Mouse (Mus musculus) hindbrain, embryonic 11.5 days (tissue): ENCODE measurements around the gene Sds. TPM values are rescaled to one million over a fixed set of nuclear protein-coding genes. Genes with fewer than 3 reads are reported as not detected.
"Not testable (repeated sequence)": the region's sequence is repeated elsewhere in the genome, so short reads cannot be mapped to it uniquely, and the experiment has no call there.

Experiments
- ATAC-seq: fragments of 200-750 bp; cut with Nextera tagmentation; 2 replicates; pipeline ENCODE4 v1.8.0; 2017; ENCODE audit warnings: mild to moderate bottlenecking, moderate TSS enrichment, moderate library complexity; ENCODE audit not compliant: low FRiP score
- DNase-seq: peaks from one replicate; pipeline ENCODE4 v3.0.0-alpha.2; 2015; ENCODE audit warnings: low spot score
- H3K27ac ChIP-seq: fragments of 300-500 bp; sonication (generic); 2 replicates; pipeline ENCODE4 v1.5.1; 2014; ENCODE audit warnings: mild to moderate bottlenecking, low read depth, low read length
- H3K27me3 ChIP-seq: fragments of 300-500 bp; sonication (generic); 2 replicates; pipeline ENCODE4 v1.6.1; 2014; ENCODE audit warnings: mild to moderate bottlenecking, low read length, moderate library complexity, mixed read lengths; ENCODE audit not compliant: control insufficient read depth, insufficient read depth
- H3K36me3 ChIP-seq: fragments of 300-500 bp; sonication (generic); 2 replicates; pipeline ENCODE4 v1.6.1; 2014; ENCODE audit warnings: mild to moderate bottlenecking, low read length, moderate library complexity, mixed read lengths; ENCODE audit not compliant: control insufficient read depth, insufficient read depth
- H3K4me1 ChIP-seq: fragments of 300-500 bp; sonication (generic); replicated peaks from 2 replicates; pipeline ENCODE4 v1.6.1; 2014; ENCODE audit warnings: low read length, mixed read lengths; ENCODE audit not compliant: control insufficient read depth, insufficient read depth
- H3K4me2 ChIP-seq: fragments of 300-500 bp; sonication (generic); replicated peaks from 2 replicates; pipeline ENCODE4 v1.6.1; 2014; ENCODE audit warnings: mild to moderate bottlenecking, low read depth, low read length
- H3K4me3 ChIP-seq: fragments of 300-500 bp; sonication (generic); 2 replicates; pipeline ENCODE4 v1.5.1; 2014; ENCODE audit warnings: low read depth, low read length
- H3K9ac ChIP-seq: fragments of 300-500 bp; sonication (generic); 2 replicates; pipeline ENCODE4 v1.6.1; 2014; ENCODE audit warnings: low read depth, low read length
- H3K9me3 ChIP-seq: fragments of 300-500 bp; sonication (generic); 2 replicates; pipeline ENCODE4 v1.6.1; 2016; ENCODE audit warnings: low read length; ENCODE audit not compliant: control insufficient read depth
- WGBS: fragments of 180-500 bp; shearing (Covaris S2); extraction: QIAGEN DNeasy Blood & Tissue Kit; methylation state at CpG from one replicate; pipeline ENCODE4 v1.1.7; 2014; 5-methylcytosine and 5-hydroxymethylcytosine counted together
- polyA plus RNA-seq: library from polyadenylated mRNA; unstranded; fragments of >200 nt; fragmentation: Nextera tagmentation; extraction: Ambion mirVana; gene quantifications from 2 replicates; pipeline ENCODE4 v1.2.1, GENCODE M21; 2014

The Sds gene
- polyA plus RNA-seq, 1 experiment from 2014 or later: not detected

DNA sequence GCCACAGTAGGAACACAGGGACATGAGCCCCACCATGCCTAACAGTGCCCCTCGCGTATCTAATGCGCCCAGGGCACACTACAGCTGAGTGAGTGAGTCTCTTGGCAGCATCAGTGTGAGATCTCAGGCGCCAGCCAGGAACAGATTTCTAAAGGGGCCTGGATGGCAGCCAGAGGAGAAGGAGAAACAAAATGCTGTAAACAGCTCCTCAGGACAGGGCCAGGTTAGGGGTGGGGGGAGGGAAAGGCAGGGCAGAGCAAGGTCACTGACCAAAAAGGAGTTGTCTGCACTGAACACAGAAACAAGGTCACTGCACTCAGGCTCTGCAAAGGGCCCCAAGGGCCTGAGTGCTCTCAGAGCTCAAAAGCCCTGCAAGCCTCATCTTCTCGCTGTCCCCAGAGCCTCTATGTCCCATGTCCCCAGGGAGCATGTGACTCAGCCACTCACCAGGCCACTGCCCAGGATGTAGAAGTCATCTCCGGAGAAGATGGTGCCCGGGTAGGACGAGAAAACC, 14.4 kb downstream of the Sds start:
- DNase-seq: no peak
- WGBS: 92% methylated on average over 8 of the region's 8 CpGs

DNA sequence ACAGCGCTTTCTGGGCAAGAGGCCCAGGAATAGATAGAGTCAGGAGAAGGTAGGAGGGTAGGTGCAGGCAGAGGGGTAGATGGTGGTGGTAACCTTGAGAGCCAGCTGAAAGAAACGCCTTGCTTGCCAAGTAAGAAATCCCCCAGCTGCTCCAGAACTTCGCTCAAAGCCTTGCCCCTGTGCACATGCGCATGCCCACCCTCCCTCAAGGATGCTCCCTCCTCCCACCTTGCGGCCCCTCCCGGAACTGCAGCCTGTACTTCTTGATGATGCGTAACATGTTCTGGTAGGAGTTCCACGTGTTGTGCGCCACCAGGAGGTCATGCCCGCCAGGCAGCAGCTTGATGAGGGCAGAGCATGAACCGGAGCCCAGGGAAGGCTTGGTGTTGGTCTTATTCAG, 16.1 kb downstream of the Sds start:
- H3K4me2 ChIP-seq: no peak overlapping the region
- no peak overlapping the region for H3K4me3 ChIP-seq
- WGBS: 60% methylated on average over 11 of the region's 11 CpGs
- no peaks in the 10 kb centered on the region for H3K27me3 ChIP-seq
- H3K36me3 ChIP-seq: no peaks in the 10 kb centered on the region
- no peaks in the 10 kb centered on the region for H3K9me3 ChIP-seq
- no peak overlapping the region for H3K9ac ChIP-seq
- no peaks in the 10 kb centered on the region for H3K4me1 ChIP-seq
- H3K27ac ChIP-seq: no peak overlapping the region
- DNase-seq: peak; percentile 62
- no peak for ATAC-seq

More for the DNA sequence above, 14.4 kb downstream of the Sds start:
- no peaks in the 10 kb centered on the region for H3K4me1 ChIP-seq
- 0 out of 2 replicates have a peak, but pooled peaks cover 4% of the 10 kb centered on the region for H3K36me3 ChIP-seq
- H3K4me2 ChIP-seq: no peak overlapping the region
- H3K9ac ChIP-seq: no peak overlapping the region
- H3K9me3 ChIP-seq: no peaks in the 10 kb centered on the region
- ATAC-seq: no peak
- no peak overlapping the region for H3K27ac ChIP-seq
- H3K27me3 ChIP-seq: no peaks in the 10 kb centered on the region
- H3K4me3 ChIP-seq: no peak overlapping the region

DNA sequence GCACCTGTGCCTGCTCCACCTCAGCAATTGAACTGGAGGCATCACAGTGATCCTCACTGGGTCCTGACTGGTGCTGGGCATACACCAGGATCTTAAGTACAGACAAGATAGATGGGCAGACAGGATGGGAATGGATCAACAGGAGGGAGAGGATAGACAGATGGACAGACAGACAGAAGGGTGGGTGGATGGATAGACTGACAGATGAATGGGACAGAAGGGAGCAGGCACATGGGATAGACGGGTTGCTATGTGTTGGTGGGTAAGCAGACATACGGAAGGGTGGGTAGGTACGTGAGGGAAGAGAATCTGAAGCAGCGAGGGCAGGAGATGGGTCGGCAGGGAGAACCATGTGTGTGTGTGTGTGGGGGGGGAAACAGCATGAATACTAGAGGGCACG, 17.1 kb downstream of the Sds start:
- Histone ChIP-seq H3K36me3 (no peaks in the 10 kb centered on the region), H3K9ac (no peak overlapping the region), H3K27me3 (no peaks in the 10 kb centered on the region), H3K27ac (no peak overlapping the region), H3K9me3 (no peaks in the 10 kb centered on the region), H3K4me3 (no peak overlapping the region), H3K4me1 (no peaks in the 10 kb centered on the region), H3K4me2 (no peak overlapping the region)
- DNase-seq: no peak
- 86% methylated on average over 6 of the region's 6 CpGs for WGBS
- no peak for ATAC-seq

DNA sequence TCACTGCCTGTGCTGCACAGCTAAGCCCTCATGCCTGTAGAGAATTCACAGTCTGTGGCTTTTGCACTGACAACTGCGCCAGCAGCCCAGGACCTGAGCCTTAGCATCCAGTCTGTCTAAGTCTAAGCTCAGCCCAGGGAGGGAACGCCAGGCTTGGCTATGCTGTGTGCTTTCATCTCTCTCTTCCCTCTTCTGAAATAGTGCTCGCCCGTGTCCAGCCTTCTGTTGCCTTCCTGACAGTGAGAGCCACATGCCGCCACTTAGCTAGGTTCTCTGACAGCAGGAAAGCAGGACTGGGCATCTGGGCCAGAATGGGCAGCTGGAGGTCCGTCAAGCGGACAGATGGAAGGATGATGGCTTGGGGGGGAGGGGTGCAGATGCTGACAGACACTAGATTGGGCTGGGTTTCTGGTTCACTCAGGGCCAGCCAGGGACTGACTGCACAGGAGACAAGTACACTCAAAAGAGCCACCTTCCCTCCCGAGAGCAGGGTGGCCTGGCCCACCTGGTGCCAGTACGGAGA, 17.6 kb downstream of the Sds start:
- Histone ChIP-seq H3K4me3 (no peak overlapping the region), H3K4me1 (no peaks in the 10 kb centered on the region), H3K9me3 (no peaks in the 10 kb centered on the region), H3K27ac (no peak overlapping the region), H3K4me2 (no peak overlapping the region), H3K36me3 (no peaks in the 10 kb centered on the region), H3K9ac (no peak overlapping the region), H3K27me3 (no peaks in the 10 kb centered on the region)
- WGBS: 82% methylated on average over 9 of the region's 9 CpGs
- DNase-seq (no peak), ATAC-seq (no peak)

DNA sequence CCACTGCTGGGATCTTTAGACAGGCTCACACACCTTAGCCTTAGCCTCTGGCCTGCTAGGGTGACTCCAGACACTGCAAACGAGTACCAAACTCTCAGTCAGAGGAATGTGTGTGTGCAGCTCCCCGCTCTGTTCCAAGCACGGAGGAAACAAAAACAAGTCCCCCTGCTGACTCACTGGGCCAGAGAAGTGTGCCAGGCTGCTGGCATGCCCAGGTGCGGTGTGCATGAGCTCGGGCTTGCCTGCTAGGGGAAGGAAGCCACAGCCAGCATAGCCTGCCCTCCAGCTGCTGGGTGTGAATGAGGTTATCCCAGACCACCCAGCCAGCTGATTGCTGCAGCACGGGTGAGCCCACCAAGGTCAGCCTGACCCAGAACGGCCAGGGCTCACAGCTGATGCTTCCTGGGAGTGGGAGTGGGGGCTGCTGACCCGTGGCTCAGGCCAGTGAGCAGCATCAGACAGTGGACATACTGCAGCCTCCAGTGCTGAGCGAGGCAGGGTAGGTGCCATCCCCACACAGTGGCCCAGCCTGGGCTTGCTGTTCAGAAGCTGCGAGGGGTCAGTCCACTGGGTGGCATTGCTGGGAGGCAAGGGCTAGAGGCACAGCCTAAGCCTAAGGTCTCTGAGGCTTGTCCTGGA, 18.9 kb downstream of the Sds start:
- ATAC-seq: no peak
- H3K9me3 ChIP-seq: no peaks in the 10 kb centered on the region
- H3K27ac ChIP-seq: no peak overlapping the region
- 76% methylated on average over 10 of the region's 10 CpGs for WGBS
- no peak overlapping the region for H3K4me3 ChIP-seq
- H3K4me2 ChIP-seq: no peak overlapping the region
- no peaks in the 10 kb centered on the region for H3K4me1 ChIP-seq
- no peaks in the 10 kb centered on the region for H3K27me3 ChIP-seq
- no peak for DNase-seq
- H3K9ac ChIP-seq: no peak overlapping the region
- no peaks in the 10 kb centered on the region for H3K36me3 ChIP-seq

DNA sequence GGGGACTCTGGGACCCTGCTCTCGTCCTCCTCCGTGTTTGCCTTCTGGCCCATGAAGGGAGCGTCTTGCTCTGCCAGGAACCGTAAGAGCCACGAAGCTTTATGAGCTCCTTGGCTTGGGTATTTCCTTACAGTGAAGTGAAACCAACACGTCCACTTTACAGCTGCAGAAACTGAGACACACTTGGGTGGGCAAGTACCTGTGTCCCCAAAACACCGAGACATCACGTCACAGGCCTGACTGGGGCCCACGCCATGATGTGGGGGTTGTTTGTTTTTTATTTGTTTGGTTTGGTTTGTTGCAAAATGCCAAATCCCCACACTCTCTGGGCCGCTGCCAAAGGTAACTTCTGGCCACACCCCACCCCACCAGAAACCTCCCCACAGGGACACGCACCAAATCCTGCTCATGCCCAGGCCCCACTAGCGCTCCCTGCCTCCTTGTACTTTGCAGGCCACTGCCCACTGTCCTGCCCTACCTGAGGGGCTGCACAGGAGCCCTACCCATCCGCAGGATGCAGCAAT, 19.4 kb downstream of the Sds start:
- DNase-seq (no peak), ATAC-seq (no peak)
- no peaks in the 10 kb centered on the region for H3K36me3 ChIP-seq
- H3K4me1 ChIP-seq: no peaks in the 10 kb centered on the region
- no peak overlapping the region for H3K9ac ChIP-seq
- no peaks in the 10 kb centered on the region for H3K9me3 ChIP-seq
- H3K27me3 ChIP-seq: no peaks in the 10 kb centered on the region
- no peak overlapping the region for H3K4me3 ChIP-seq
- H3K27ac ChIP-seq: no peak overlapping the region
- no peak overlapping the region for H3K4me2 ChIP-seq
- WGBS: 90% methylated on average over 13 of the region's 13 CpGs

DNA sequence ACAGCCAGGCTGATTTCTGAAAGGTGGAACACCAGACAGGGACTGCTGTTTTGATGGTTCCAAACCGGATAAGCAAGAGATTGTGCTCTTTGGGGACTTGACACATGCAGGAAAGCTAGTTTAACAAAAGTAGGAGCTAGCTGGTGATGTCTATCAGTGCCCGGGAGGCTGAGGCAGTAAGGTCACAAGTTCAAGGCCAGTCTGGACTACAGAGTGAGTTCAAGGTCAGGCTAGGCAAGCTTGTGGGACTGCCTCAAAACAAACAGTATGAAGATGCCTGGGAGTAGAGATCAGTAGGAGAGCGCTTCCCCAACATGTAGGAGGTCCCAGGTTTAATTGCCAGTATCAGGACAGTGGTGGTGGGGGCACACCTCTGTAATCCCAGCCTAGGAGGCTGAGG, 20.7 kb downstream of the Sds start:
- no peak for ATAC-seq

DNA sequence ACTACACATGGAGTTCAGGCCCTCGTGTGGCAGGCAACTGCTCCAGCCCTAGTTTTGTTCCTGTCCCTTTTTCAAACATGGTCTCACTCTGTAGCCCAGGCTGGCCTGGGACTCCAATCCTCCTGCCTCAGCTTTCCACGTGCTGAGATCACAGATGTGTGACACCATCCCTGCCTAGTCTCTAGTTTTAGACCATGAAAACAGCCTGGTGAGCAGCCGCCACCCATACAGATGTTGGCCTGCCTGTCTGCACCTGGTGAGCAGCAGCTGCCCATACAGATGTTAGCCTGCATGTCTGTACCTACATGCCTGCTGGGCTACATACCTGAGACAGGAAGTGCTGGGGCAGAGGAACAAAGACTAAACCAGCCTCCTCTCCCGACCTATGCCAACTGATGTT, 22.9 kb downstream of the Sds start:
- no peak for DNase-seq
- Histone ChIP-seq H3K27ac (no peak overlapping the region), H3K4me2 (no peak overlapping the region), H3K4me3 (no peak overlapping the region), H3K27me3 (no peaks in the 10 kb centered on the region), H3K36me3 (no peaks in the 10 kb centered on the region), H3K4me1 (peaks cover 4% of the 10 kb centered on the region), H3K9ac (no peak overlapping the region), H3K9me3 (no peaks in the 10 kb centered on the region)
- no peak for ATAC-seq
- 83% methylated on average over 4 of the region's 4 CpGs for WGBS

More for the DNA sequence above, 20.7 kb downstream of the Sds start:
- Histone ChIP-seq H3K36me3 (no peaks in the 10 kb centered on the region), H3K9ac (no peak overlapping the region), H3K27ac (no peak overlapping the region), H3K9me3 (no peaks in the 10 kb centered on the region), H3K4me2 (no peak overlapping the region), H3K27me3 (no peaks in the 10 kb centered on the region), H3K4me1 (no peaks in the 10 kb centered on the region), H3K4me3 (no peak overlapping the region)
- no peak for DNase-seq
- 88% methylated on average over 3 of the region's 3 CpGs for WGBS

DNA sequence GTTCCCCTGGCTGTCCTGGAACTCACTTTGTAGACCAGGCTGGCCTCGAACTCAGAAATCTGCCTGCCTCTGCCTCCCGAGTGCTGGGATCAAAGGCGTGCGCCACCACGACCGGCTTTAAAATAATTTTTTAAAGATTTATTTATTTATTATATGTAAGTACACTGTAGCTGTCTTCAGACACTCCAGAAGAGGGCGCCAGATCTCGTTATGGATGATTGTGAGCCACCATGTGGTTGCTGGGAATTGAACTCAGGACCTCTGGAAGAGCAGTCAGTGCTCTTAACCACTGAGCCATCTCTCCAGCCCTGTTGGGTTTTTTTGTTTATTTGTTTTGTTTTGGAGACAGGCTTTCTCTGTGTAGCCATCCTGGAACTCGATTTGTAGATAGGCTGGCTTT, 24.3 kb downstream of the Sds start:
- not testable (repeated sequence) for H3K27me3 ChIP-seq, H3K9ac ChIP-seq, H3K4me3 ChIP-seq, H3K36me3 ChIP-seq, H3K9me3 ChIP-seq, ATAC-seq, H3K4me1 ChIP-seq, H3K27ac ChIP-seq, DNase-seq, H3K4me2 ChIP-seq
- 85% methylated on average over 9 of the region's 9 CpGs for WGBS
